Mouse (Mus musculus) heart, postnatal 0 days (tissue): ENCODE results near the gene Gm42791.

Experiments
- CTCF ChIP-seq: IDR thresholded peaks from 2 replicates; pipeline ENCODE4 v1.5.1; 2016; ENCODE audit warnings: antibody characterized with exemption, control low read depth, low read depth
- EP300 ChIP-seq: IDR thresholded peaks from 2 replicates; pipeline ENCODE4 v1.6.1; 2016; ENCODE audit warnings: antibody characterized with exemption, low read depth

DNA sequence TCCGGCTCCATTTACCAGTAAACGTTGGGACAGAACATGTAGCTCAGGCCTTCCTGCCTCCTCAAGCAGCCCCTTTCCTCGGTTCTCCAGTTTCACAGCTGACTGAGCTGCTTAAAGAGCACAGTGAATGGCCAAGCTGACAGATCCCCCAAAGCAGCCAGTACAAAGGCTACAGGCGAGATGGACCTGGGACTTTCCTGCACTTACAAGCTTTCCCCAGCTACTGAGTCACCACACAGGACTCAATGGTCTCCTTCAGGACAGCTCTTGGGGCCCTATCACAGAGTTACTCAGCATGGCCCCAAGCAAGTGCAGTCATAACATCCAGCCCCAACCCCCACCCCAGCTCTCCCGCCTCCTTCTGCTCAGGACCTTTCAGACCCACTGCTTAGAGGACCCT is 99.9 kb downstream of the Gm42791 start:
- TF ChIP-seq CTCF = no peak
- TF ChIP-seq EP300 = no peak
